Mouse (Mus musculus) forebrain, embryonic 13.5 days (tissue): ENCODE results near the gene Btbd35f3. TPM values are rescaled to one million over a fixed set of nuclear protein-coding genes. Genes with fewer than 3 reads are reported as not detected.
"Not testable (repeated sequence)": the region's sequence is repeated elsewhere in the genome, so short reads cannot be mapped to it uniquely, and the experiment has no call there.

Experiments used
- ATAC-seq: fragments of 200-750 bp; cut with Nextera tagmentation; 2 replicates; pipeline ENCODE4 v1.8.0; 2017
- H3K27ac ChIP-seq: fragments of 300-500 bp; sonication (generic); 2 replicates; pipeline ENCODE4 v1.5.1; 2015; ENCODE audit warnings: inconsistent platforms, mild to moderate bottlenecking, moderate library complexity
- H3K27me3 ChIP-seq: fragments of 300-500 bp; sonication (generic); 2 replicates; pipeline ENCODE4 v1.6.1; 2015; ENCODE audit warnings: mild to moderate bottlenecking, inconsistent platforms
- H3K36me3 ChIP-seq: fragments of 300-500 bp; sonication (generic); 2 replicates; pipeline ENCODE4 v1.6.1; 2015; ENCODE audit warnings: mild to moderate bottlenecking, inconsistent platforms; ENCODE audit not compliant: poor library complexity, severe bottlenecking
- H3K4me1 ChIP-seq: fragments of 300-500 bp; sonication (generic); 2 replicates; pipeline ENCODE4 v1.6.1; 2015; ENCODE audit warnings: inconsistent platforms
- H3K4me2 ChIP-seq: fragments of 300-500 bp; sonication (generic); 2 replicates; pipeline ENCODE4 v1.6.1; 2015; ENCODE audit warnings: inconsistent platforms, mild to moderate bottlenecking, moderate library complexity
- H3K4me3 ChIP-seq: fragments of 300-500 bp; sonication (generic); 2 replicates; pipeline ENCODE4 v1.5.1; 2015; ENCODE audit warnings: mild to moderate bottlenecking, inconsistent platforms
- H3K9ac ChIP-seq: fragments of 300-500 bp; sonication (generic); 2 replicates; pipeline ENCODE4 v1.6.1; 2015; ENCODE audit warnings: mild to moderate bottlenecking, inconsistent platforms
- H3K9me3 ChIP-seq: fragments of 300-500 bp; sonication (generic); replicated peaks from 2 replicates; pipeline ENCODE4 v1.6.1; 2016; ENCODE audit warnings: inconsistent platforms
- WGBS: fragments of 180-500 bp; shearing (Covaris S2); methylation state at CpG from one replicate; pipeline ENCODE4 v1.1.7; 2015; 5-methylcytosine and 5-hydroxymethylcytosine counted together
- polyA plus RNA-seq: library from polyadenylated mRNA; unstranded; fragments of >200 nt; fragmentation: Nextera tagmentation; extraction: Ambion mirVana; gene quantifications from 2 replicates; pipeline ENCODE4 v1.2.1, GENCODE M21; 2015

Gene Btbd35f3
- polyA plus RNA-seq, result not detected in 2 replicates

DNA sequence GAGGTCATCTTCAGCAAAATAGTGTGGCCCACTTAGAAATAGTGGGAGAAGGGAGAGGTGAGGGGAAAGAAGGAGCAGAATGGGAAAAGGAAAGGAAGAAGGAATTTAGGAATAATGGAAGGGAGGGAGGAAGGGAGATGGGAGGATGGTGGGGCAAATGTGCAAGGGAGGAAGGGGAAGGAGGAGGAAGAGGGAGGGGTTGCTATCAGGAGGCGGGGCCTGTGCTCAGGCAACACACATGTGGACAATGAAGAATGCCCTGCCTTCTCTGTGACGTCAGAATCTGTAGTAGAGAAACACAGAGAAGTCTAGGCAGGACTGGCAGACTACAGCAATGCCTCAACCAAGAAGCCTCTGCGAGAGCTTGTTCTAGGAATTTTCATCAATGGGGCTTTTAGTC is at the start of gene Btbd35f3:
Gene Btbd35f3, plus strand, starts transcription at position 301 of the 400 bp plus-strand sequence.
- not testable (repeated sequence) for H3K36me3 ChIP-seq, H3K27me3 ChIP-seq, H3K4me3 ChIP-seq, H3K9me3 ChIP-seq, H3K4me1 ChIP-seq, H3K4me2 ChIP-seq, H3K27ac ChIP-seq, ATAC-seq, H3K9ac ChIP-seq
- no CpG with 5 or more reads among the region's 3 CpGs for WGBS

Other genes with a start within 250 kb of the Btbd35f3 start
- not detected in 2 replicates for gene Btbd35f16, start 80.7 kb upstream of the Btbd35f3 start, polyA plus RNA-seq
- not detected in 2 replicates for gene Btbd35f28, start 158.9 kb downstream of the Btbd35f3 start, polyA plus RNA-seq